Mouse (Mus musculus) ovary, adult 18-20 months (tissue): ENCODE measurements around the gene Tdrd12.

Experiments used
- DNase-seq: peaks from one replicate; pipeline ENCODE4 v3.0.0; 2022; ENCODE audit warnings: low spot score, mixed read lengths

Tdrd12 gene

DNA sequence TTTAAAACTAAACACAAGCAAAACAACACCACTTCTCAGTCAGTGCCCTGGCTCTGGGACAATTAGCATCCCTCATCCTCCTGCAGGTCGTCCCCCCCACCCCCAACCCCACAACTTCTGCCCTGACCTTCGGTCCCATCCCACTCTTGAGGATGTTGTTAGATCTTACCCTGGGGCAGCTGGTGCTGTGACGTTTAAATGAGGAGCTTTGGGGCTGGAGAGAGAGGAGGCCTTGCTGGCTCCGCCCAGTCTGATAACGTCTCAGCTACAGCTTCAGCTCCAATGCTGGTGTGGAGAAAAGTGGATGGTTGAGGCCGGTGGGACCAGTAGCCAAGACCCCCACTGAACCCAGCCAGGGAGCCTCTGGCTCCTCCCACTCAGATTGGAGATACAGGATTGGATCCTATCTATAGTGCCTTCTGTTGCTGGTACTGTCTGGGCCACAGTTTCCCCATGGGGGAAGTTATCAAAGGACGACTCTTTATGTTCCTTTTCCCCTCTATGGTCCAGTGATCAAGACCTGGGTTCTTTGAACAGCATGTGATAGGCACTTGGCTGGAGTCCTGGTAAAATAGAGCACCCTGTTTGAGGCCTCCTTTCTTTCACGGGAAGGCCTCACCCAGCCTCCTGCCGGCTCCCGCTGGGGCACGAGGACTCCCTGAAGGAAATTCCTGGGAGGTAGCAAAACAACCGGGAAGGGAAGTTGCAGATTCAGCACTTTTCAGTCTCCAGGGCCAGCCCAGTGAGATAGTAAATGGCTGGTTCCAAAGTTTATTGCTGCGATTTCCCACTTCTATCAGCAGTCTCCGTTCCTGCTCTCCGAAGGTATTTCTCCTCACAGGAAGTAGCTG is 89.3 kb downstream of the Tdrd12 start, which contains the start of gene Slc7a9:
Gene Slc7a9 (plus strand): TSS at position 801 of the 851 bp plus-strand sequence.
- DNase-seq, result peak; percentile 8

DNA sequence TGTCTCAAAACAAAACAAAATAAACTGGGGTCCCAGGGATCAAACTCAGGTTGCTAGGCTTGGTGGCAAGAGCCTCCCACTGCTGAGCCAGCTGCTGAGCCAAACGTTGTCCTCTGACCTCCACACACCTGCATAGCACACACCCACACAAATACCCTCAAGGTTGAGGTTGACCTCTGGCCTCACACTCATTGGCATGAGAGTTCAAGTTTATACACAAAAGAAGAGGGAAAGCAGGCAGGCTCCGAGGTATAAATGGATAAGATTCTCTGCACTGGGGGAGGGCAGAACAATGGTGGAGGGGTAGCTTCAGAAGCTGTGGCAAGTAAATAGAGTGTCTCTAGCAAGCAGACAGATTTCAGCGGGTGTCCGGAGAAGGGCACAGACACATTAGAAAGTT is 90.0 kb downstream of the Tdrd12 start:
- DNase-seq, result no peak

DNA sequence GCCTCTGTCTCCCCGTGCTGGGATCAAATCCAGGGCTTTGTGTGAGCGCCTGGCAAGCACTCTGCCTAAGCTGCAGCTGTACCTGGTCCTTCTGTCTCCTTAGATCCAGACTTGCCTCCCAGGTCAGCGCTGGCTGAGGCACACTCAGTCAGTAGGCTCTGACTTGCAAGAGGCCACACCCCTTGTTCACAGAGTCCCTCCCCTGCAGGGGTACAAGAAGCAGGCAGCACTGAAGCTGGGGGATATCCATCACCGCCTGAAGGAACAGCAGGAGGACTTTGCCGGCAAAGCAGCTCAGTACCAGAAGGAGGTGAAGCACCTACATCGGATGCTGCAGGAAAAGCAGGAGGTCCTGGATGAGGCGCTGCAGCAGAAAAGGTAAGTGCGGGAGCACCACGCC is 102.3 kb downstream of the Tdrd12 start:
- DNase-seq, result no peak

DNA sequence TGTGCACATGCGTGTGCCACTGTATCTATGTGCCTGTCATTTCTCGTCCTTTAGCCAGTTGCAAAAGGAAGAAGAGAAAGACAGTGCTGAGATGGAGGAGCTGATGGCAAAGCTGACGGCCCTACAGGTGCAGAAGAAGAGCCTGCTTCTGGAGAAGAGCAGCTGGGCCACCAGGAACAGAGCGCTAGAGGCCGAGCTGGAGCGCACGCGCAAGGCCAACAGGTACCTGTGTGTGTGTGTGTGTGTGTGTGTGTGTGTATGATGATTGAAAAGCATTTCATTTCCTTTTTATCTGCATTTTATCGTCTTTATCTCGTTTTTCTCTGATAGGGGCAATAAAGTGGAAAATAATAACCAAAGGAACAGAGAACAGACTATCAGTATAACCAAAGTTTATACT is 109.4 kb downstream of the Tdrd12 start:
- DNase-seq, result no peak

DNA sequence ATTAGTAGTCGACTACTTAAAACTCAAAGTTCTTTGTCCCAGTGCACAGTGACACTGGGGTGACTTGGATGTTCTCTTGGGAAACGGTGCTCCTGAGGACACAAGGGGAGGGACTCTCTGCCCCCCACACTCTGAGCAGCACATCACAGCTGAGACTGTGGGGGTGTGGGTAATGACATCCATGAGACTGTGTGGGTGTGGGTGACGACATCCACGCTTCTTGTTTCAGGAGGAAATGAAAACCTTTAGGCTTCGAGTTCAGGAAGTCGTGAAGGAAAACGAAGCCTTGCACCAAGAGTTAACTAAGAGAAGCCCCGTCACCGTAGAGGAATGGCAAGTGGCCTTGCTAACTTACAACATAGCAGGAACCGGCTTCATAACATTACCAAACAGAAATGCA is 114.5 kb downstream of the Tdrd12 start:
- DNase-seq, result no peak
